Mouse (Mus musculus) lung, adult 18-20 months (tissue): Measurements from ENCODE around the gene Pard3b.
"Not testable (repeated sequence)": the region's sequence is repeated elsewhere in the genome, so short reads cannot be mapped to it uniquely, and the experiment has no call there.

Experiments
- DNase-seq, 2 experiments: peaks; one replicate each; pipeline ENCODE4 v3.0.0; 2022; ENCODE audit warnings: mixed read lengths in 2 of 2

Pard3b gene

DNA sequence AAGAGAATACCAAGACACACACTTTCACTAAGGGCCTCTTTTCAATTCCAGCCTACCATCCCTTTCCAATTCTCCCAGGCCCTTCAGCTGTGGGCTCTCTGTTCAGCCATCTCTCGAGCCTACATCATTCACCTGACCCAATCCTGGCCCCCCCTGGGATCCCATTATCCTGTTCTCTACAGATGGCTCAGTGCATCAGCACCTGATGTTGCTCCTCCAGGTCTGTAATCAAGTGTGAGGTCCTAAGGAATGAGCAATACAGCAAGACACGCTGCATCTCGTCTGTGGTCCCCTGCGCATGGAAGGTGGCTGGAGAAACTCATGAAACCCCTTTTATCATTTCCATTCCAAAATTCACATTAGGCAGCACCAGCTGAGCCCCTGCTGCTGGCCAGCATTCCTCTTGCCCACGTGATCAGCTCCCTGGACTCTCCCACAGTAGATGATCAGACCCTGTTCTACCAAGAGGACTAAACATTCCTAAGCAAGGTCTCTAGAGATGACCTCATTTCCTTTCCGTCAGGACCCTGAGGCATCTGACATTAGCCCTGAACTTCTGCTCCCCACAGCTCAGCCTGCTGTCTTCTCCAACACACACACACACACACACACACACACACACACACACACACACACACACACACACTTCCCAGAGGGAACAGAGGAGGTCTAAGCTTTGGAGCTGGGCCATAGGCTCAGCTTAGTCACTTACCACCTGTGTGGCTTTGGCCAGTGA is 952.8 kb downstream of the Pard3b start:
- DNase-seq = peak in 1 of 2 experiments; percentile 10

DNA sequence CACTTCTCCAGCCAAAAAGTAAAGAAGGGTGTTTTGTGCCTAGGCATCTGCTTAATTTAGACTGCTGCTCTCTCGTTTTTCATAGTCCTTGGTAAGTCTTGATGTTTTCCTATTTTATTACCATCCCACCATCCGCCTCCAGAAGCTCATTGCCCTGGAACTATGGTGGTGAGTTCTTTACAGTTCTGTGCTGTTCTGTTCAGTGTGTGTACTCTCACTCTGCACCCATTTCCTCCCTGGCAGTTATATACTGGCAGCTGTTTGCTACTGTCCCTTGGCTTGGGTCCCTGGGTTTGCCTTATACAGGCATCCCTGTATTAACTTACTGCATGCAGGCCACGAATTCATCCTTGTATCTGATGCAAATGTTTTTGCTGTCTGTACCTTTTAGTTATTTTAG is 956.8 kb downstream of the Pard3b start:
- DNase-seq = no peak

DNA sequence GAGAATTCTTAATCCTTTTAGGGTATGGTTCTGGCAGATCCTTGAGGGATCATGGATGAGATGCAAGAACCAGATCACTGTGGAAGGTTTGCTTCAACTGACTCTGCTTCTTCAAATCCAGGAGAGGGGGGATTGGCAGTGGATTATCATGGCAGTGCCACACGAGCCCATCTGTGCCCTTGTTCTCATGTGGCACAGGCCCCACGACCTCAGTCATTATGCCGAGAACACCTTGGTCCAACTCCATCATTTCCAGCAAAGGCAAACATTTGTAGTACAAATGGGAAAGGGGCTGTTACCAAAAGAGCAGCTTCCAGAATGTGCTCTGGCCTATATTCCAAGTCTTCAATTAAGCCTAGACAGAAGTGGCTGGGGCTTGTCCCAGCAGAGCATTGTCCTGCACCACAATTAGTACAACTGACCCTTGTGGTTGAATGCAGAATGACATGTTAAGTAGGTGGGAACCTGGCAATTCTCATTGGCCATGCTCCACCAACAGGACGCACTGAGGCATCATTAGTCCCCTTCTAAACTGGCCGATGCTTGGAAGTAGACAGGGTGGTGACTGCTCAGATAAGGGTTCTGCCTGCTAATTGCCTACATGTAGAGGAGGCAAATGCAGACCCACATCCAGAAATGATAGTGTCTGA is 959.3 kb downstream of the Pard3b start:
- DNase-seq = no peak

GRCm38 (mm10) chr1:62598551-62598950 is 959.9 kb downstream of the Pard3b start:
- DNase-seq = no peak

DNA sequence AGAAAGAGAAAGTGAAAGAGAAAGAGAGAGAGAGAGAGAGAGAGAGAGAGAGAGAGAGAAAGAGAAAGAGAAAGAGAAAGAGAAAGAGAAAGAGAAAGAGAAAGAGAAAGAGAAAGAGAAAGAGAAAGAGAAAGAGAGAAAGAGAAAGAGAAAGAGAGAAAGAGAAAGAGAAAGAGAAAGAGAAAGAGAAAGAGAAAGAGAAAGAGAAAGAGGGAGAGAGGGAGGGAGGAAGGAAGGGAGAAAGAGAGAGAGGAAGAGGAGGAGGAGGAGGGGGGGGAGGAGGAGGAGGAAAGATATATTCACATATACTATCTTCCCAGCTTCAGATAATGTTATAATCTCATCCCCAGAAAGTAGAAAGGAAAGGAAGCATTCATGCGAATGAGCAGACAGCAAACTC is 966.0 kb downstream of the Pard3b start:
- DNase-seq = not testable (repeated sequence)

GRCm38 (mm10) chr1:62618109-62618665 is 979.6 kb downstream of the Pard3b start:
- DNase-seq = no peak

DNA sequence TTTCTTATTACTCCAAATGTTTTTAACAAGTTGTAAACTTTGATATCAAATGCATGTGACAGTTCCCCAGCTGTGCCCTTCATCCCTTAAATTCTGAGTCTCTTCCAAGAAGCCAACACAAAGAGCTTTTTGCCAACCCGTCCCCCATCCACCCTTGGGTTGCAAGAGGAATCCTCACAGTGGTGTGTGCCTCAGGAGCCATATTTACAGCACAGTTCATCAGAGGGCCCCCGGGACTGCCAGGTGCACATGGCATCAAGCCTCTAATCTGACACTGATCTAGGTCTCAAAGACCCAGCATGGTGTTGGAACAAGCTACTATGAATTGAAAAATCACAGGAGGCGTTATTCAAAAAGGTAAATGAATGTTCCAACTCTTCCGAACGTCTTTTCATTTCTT is 980.8 kb downstream of the Pard3b start:
- DNase-seq = no peak

- DNase-seq = no peak
These were observed 983.8 kb downstream of the Pard3b start for GRCm38 (mm10) chr1:62622447-62622846.

DNA sequence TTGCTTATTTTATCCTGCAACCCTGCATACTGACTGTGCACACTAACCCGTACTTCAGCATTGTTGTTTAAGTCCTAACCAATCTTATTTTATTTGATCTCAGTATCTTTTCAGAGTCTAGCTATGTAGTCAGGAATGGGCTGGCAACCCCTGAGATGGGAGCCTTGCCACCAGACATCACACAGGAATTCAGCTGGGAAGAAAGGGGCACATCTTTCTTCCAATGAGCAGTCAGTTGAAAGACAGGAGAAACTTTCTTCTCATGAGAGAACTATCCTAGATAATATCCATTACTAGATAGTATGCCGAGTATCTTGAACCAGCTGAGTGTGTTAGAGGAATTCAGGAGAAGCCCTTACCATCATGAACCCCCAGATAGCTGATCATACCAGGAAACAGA is 985.5 kb downstream of the Pard3b start:
- no peak for DNase-seq

GRCm38 (mm10) chr1:62624836-62625235 is 986.2 kb downstream of the Pard3b start:
- no peak for DNase-seq

DNA sequence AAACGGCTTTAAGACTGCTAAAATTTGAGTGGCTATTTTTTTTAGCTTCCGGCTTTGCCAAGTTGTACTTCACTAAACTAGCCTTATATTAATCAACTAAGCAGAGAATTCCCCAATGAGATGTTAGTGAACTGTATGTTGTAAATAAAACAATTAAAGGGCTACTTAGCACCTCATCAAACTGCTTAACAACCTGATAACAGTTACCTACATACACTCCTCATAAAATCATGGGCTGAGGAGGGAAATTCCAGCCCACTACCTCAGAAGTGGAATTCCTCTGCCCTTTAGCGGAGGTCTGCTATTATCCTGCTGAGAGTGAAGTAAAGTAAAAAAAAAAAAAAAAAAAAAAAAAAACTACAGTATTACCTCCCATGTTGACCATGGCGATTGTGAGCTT is 986.7 kb downstream of the Pard3b start:
- no peak for DNase-seq

DNA sequence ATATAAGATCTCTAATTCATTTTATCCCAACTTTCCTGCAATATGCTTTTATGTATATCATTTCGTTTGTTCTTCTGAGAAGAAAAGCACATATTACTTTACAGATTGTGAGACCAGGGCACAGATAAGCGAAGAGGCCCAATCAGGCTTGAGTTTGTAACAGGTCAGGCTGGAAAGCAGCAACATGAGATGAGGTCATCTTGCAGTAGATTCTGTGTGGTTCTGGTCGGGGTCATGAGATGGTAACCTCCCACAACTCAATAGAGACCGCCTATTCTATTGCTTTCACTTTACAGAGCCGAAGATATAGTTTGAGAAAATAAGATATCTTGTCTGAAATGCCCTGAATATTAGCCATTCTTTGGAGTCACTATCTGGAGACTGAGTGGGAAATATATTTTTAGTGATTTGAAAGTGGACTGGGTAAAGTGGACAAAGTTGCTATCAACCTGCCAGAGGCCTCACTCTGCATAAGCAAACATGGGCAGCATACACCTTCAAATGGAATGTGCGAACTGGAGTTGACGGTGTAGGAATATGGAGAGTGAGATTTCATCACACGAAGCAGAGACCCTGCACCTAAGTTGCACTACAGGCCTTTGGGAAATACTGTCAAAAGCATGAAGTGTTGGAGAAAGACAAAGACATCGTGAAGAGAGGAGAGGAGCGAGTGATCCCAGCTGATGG is 987.3 kb downstream of the Pard3b start:
- no peak for DNase-seq

DNA sequence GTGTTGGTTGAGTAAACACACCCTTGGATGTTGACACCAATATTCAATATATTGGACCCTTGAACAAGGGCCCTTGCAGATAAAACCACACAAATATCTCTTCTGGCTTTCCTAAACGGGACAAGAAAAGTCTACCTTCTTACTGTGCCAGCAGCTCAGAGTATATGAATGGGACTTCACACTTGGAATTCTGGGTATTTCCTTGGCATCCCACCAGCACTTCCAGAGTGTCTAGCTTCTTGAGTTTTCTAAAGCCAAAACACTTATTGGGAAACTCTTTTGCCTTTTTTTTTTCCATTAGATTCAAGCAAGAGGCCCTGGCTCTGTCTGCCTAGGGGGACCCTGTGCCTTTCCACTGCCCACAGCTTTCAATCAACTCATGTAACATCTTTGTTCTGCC is 991.3 kb downstream of the Pard3b start:
- peak; percentile 26 to 35 for DNase-seq

GRCm38 (mm10) chr1:62631511-62632305 is 993.1 kb downstream of the Pard3b start:
- DNase-seq = no peak

DNA sequence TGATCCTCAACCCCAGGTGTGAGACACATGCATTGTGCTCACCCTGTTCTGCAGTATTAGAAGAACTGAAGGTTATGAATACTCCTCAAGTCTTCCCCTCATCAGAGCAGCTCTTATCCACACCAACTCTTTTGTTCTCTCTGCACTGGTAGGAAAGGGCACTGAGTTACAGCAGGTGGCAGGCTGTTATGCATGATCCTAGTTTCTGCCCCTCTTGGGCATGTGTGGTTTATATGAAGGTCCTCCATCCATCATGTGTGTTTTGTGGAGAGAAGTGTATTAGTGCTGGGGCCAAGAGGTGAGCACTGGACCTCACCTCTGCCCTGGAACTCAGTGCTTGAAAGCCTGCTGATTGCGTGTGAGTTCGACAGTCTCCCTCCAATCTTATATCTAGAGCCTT is 994.3 kb downstream of the Pard3b start:
- no peak for DNase-seq

- no peak for DNase-seq
These were observed 996.6 kb downstream of the Pard3b start for GRCm38 (mm10) chr1:62635203-62635602.

DNA sequence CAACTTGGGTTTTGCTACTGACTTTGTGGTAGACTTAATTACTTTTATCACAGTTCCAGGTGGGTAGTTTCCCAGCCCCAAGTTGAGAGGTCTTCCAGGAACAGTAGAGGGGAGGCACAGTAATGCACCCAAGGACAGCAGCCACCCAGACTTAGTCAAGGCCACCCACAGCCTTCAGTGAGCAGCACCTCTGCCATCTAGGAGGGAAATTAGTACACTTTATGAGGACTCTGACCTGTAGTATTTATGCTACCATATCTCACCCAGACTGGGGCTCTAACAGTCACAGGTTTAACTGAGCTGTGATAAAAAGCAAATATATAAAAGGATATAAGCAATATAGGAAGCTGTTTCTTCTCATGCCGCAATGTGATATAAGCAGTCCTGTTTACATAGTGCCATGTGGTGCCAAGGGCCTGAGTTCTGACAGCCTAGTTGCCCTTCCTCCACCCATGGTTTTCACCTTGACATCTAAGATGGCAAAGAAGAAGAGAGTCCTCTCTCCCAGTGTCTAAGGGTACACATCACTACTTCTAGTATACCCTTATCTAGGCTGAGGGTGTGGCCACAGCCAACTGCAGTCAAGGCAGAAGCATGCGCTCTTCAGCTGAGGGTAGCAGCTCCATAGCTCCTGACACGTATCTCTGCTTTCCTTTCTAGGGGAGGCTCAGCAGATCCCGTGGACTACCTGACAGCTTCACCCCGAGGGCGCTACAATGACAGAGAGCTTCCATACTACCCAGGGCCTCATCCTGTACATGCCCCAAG is 998.5 kb downstream of the Pard3b start:
- no peak for DNase-seq

DNA sequence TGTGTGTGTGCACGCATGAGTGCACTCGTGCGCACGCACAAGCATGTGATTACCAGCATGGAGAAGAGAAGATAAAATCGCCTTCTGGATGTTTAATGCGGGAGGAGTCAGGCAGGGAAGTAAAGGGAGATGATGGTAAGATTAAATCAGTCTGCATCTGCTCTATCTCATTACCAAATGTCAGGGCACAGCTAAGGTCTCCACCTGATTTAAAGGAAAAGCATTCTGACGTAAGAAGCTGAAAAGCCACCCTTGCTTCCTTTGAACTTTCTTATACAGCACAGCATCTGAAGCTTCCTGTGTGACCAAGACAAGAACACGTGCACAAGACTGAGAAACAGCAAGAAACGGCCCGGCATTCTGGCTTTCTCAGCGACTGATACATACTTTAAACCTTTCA is 1000.4 kb downstream of the Pard3b start:
- no peak for DNase-seq

DNA sequence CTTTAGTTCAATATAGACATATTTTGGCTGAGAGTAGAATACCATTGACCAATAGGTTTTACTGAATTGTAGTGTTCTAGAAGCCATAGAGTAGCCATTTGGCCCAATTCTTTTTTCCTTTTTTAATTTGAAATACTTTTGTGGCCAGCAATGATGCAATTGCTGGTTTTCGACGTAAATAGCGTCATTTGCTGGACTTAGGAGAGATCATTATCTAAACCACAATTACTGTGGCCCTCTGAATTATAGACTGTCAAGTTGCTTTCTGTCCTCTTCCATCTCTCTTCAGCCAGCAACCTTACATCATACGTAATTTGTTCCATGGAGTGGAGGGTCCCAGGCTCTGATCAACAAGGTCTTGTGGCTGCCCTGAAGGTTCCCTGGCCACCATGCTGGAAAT is 1000.8 kb downstream of the Pard3b start:
- DNase-seq = no peak

GRCm38 (mm10) chr1:62644631-62645278 is 1006.1 kb downstream of the Pard3b start:
- DNase-seq = no peak

- DNase-seq = no peak
These were observed 1008.2 kb downstream of the Pard3b start for GRCm38 (mm10) chr1:62646812-62647211.

- DNase-seq = no peak
These were observed 1009.5 kb downstream of the Pard3b start for GRCm38 (mm10) chr1:62648116-62648515.
